Mouse (Mus musculus) erythroblast, embryonic 14.5 days (primary cell): Measurements from ENCODE around the gene Wdr18. TPM values are rescaled to one million over a fixed set of nuclear protein-coding genes. Genes with fewer than 3 reads are reported as not detected.

ENCODE experiments used
- H3K27me3 ChIP-seq: 2 replicates; pipeline ENCODE4 v1.6.1; 2012; ENCODE audit warnings: inconsistent platforms; ENCODE audit not compliant: control insufficient read depth
- H3K36me3 ChIP-seq: 2 replicates; pipeline ENCODE4 v1.6.1; 2012; ENCODE audit warnings: mild to moderate bottlenecking, inconsistent platforms; ENCODE audit not compliant: control insufficient read depth
- H3K4me1 ChIP-seq: 2 replicates; pipeline ENCODE4 v1.6.1; 2012; ENCODE audit warnings: inconsistent platforms; ENCODE audit not compliant: control insufficient read depth
- H3K4me3 ChIP-seq: replicated peaks from 2 replicates; pipeline ENCODE3; 2012; ENCODE audit warnings: moderate library complexity, mild to moderate bottlenecking, inconsistent platforms
- H3K9me3 ChIP-seq: 2 replicates; pipeline ENCODE4 v1.6.1; 2012; ENCODE audit warnings: low read length, inconsistent platforms, mixed read lengths; ENCODE audit not compliant: control insufficient read depth
- GATA1 ChIP-seq: IDR thresholded peaks from 2 replicates; pipeline ENCODE4 v1.6.1; 2012; ENCODE audit warnings: low read length, inconsistent platforms, mixed read lengths
- TAL1 ChIP-seq: IDR thresholded peaks from 3 replicates; pipeline ENCODE4 v1.6.1; 2012; ENCODE audit warnings: low read length, inconsistent platforms, mixed read lengths
- polyA plus RNA-seq: library from polyadenylated mRNA; stranded (reverse); fragments of >175 nt; gene quantifications from 2 replicates; pipeline ENCODE4 v1.2.3, GENCODE M21; 2012

Gene Wdr18
- polyA plus RNA-seq, 1 experiment = 4.4 TPM

GRCm38 (mm10) chr10:80014484-80015290, 54.7 kb downstream of the Wdr18 start:
- Histone ChIP-seq H3K36me3 (peaks cover 73% of the 10 kb centered on the region), H3K9me3 (peaks cover 22% of the 10 kb centered on the region), H3K4me1 (peaks cover 59% of the 10 kb centered on the region), H3K27me3 (peaks cover 24% of the 10 kb centered on the region), H3K4me3 (no peak overlapping the region)
- TF ChIP-seq TAL1 (no peak), GATA1 (no peak)

GRCm38 (mm10) chr10:80015583-80015982, 55.6 kb downstream of the Wdr18 start:
- Histone ChIP-seq H3K27me3 (peaks cover 25% of the 10 kb centered on the region), H3K36me3 (peaks cover 72% of the 10 kb centered on the region), H3K9me3 (peaks cover 14% of the 10 kb centered on the region), H3K4me1 (peaks cover 68% of the 10 kb centered on the region), H3K4me3 (no peak overlapping the region)
- TF ChIP-seq GATA1 = no peak
- TF ChIP-seq TAL1 = no peak

- Histone ChIP-seq H3K4me1 (peaks cover 74% of the 10 kb centered on the region), H3K36me3 (peaks cover 71% of the 10 kb centered on the region)
These were observed 56.6 kb downstream of the Wdr18 start, which contains the start of gene Arhgap45 for GRCm38 (mm10) chr10:80016511-80016910. Arhgap45 (plus strand) TSS chr10:80016653.

GRCm38 (mm10) chr10:80016931-80017330, 57.0 kb downstream of the Wdr18 start:
- H3K9me3 ChIP-seq = peaks cover under 1% of the 10 kb centered on the region; the same call in 1 of the 2 replicates
- no peak for TF ChIP-seq GATA1
- TF ChIP-seq TAL1 = no peak
- peaks cover 76% of the 10 kb centered on the region for H3K4me1 ChIP-seq
- H3K27me3 ChIP-seq = peaks cover 20% of the 10 kb centered on the region
- peaks cover 70% of the 10 kb centered on the region for H3K36me3 ChIP-seq
- peak overlapping the region; percentile 65 for H3K4me3 ChIP-seq

More at GRCm38 (mm10) chr10:80016511-80016910, 56.6 kb downstream of the Wdr18 start, which contains the start of gene Arhgap45:
- Histone ChIP-seq H3K27me3 (peaks cover 20% of the 10 kb centered on the region), H3K4me3 (peak within 1 kb of the TSS; percentile 65), H3K9me3 (peaks cover 4% of the 10 kb centered on the region)
- TF ChIP-seq GATA1 (no peak), TAL1 (no peak)

GRCm38 (mm10) chr10:80017361-80017760, 57.4 kb downstream of the Wdr18 start:
- no peaks in the 10 kb centered on the region for H3K9me3 ChIP-seq
- peak overlapping the region; percentile 65 for H3K4me3 ChIP-seq
- TF ChIP-seq GATA1 (no peak), TAL1 (no peak)
- H3K4me1 ChIP-seq = peaks cover 78% of the 10 kb centered on the region
- peaks cover 70% of the 10 kb centered on the region for H3K36me3 ChIP-seq
- H3K27me3 ChIP-seq = peaks cover 20% of the 10 kb centered on the region

GRCm38 (mm10) chr10:80017771-80018170, 57.8 kb downstream of the Wdr18 start:
- Histone ChIP-seq H3K36me3 (peaks cover 70% of the 10 kb centered on the region), H3K27me3 (peaks cover 20% of the 10 kb centered on the region), H3K9me3 (no peaks in the 10 kb centered on the region), H3K4me1 (peaks cover 78% of the 10 kb centered on the region), H3K4me3 (peak overlapping the region; percentile 65)
- TF ChIP-seq GATA1 (no peak), TAL1 (no peak)

GRCm38 (mm10) chr10:80018739-80019297, 58.9 kb downstream of the Wdr18 start:
- peak overlapping the region; percentile 47 for H3K4me3 ChIP-seq
- peaks cover 74% of the 10 kb centered on the region for H3K4me1 ChIP-seq
- no peaks in the 10 kb centered on the region for H3K9me3 ChIP-seq
- H3K27me3 ChIP-seq = peaks cover 15% of the 10 kb centered on the region
- peaks cover 62% of the 10 kb centered on the region for H3K36me3 ChIP-seq
- TF ChIP-seq TAL1 = no peak
- TF ChIP-seq GATA1 = no peak

- peaks cover 59% of the 10 kb centered on the region for H3K36me3 ChIP-seq
- H3K9me3 ChIP-seq = no peaks in the 10 kb centered on the region
- TF ChIP-seq TAL1 = no peak
- no peak for TF ChIP-seq GATA1
- peaks cover 70% of the 10 kb centered on the region for H3K4me1 ChIP-seq
- peak overlapping the region; percentile 38 for H3K4me3 ChIP-seq
- H3K27me3 ChIP-seq = peaks cover 7% of the 10 kb centered on the region; the same call in 1 of the 2 replicates
These were observed 59.6 kb downstream of the Wdr18 start for GRCm38 (mm10) chr10:80019471-80020131.

Other genes starting within 250 kb of the Wdr18 start
- 0.08 and 0.15 TPM in 2 replicates for gene Hcn2, start 243.5 kb upstream of the Wdr18 start, polyA plus RNA-seq
- 2.1 and 2.5 TPM in 2 replicates for gene Polrmt, start 213.6 kb upstream of the Wdr18 start, polyA plus RNA-seq
- gene Fgf22, start 205.1 kb upstream of the Wdr18 start, polyA plus RNA-seq = not detected in 2 replicates
- 35.3 and 45.1 TPM in 2 replicates for gene Rnf126, start 193.2 kb upstream of the Wdr18 start, polyA plus RNA-seq
- gene Fstl3, start 182.9 kb upstream of the Wdr18 start, polyA plus RNA-seq = 0.02 and 0.04 TPM in 2 replicates
- gene Prss57, start 169.2 kb upstream of the Wdr18 start, polyA plus RNA-seq = 0.02 TPM in 1 of 2 replicates, not detected in the other
- gene Palm, start 166.6 kb upstream of the Wdr18 start, polyA plus RNA-seq = 0.34 and 0.52 TPM in 2 replicates
- gene Misp, start 139.2 kb upstream of the Wdr18 start, polyA plus RNA-seq = not detected in 2 replicates
- gene Ptbp1, start 105.7 kb upstream of the Wdr18 start, polyA plus RNA-seq = 46.1 and 67.9 TPM in 2 replicates
- 3.5 TPM in 2 replicates for gene Prtn3, start 85.7 kb upstream of the Wdr18 start, polyA plus RNA-seq
- 0.06 and 0.11 TPM in 2 replicates for gene Plppr3, start 85.5 kb upstream of the Wdr18 start, polyA plus RNA-seq
- gene Elane, start 73.9 kb upstream of the Wdr18 start, polyA plus RNA-seq = 1.5 and 1.8 TPM in 2 replicates
- not detected in 2 replicates for gene Cfd, start 69.3 kb upstream of the Wdr18 start, polyA plus RNA-seq
- 4.1 and 4.9 TPM in 2 replicates for gene Med16, start 51.2 kb upstream of the Wdr18 start, polyA plus RNA-seq
- 0.21 TPM in 1 of 2 replicates, not detected in the other for gene Gm26602, start 49.3 kb upstream of the Wdr18 start, polyA plus RNA-seq
- 0.01 TPM in 1 of 2 replicates, not detected in the other for gene Kiss1r, start 43.2 kb upstream of the Wdr18 start, polyA plus RNA-seq
- 9.9 and 13.0 TPM in 2 replicates for gene R3hdm4, start 38.9 kb upstream of the Wdr18 start, polyA plus RNA-seq
- gene Arid3a, start 33.1 kb upstream of the Wdr18 start, polyA plus RNA-seq = 1.0 and 1.4 TPM in 2 replicates
- gene Grin3b, start 10.6 kb downstream of the Wdr18 start, polyA plus RNA-seq = 0.01 TPM in 1 of 2 replicates, not detected in the other
- gene Tmem259, start 24.2 kb downstream of the Wdr18 start, polyA plus RNA-seq = 47.6 and 49.5 TPM in 2 replicates
- gene Cnn2, start 28.4 kb downstream of the Wdr18 start, polyA plus RNA-seq = 0.59 and 0.74 TPM in 2 replicates
- gene Abca7, start 36.3 kb downstream of the Wdr18 start, polyA plus RNA-seq = 7.6 and 7.9 TPM in 2 replicates
- gene Arhgap45, start 56.5 kb downstream of the Wdr18 start, polyA plus RNA-seq = 1.5 and 1.7 TPM in 2 replicates
- 11.9 and 17.1 TPM in 2 replicates for gene Polr2e, start 79.6 kb downstream of the Wdr18 start, polyA plus RNA-seq
- gene Gpx4, start 87.0 kb downstream of the Wdr18 start, polyA plus RNA-seq = 551 and 700 TPM in 2 replicates
- 3.4 and 3.9 TPM in 2 replicates for gene Sbno2, start 145.4 kb downstream of the Wdr18 start, polyA plus RNA-seq
- gene Stk11, start 155.7 kb downstream of the Wdr18 start, polyA plus RNA-seq = 69.2 and 71.6 TPM in 2 replicates
- 139 and 144 TPM in 2 replicates for gene Atp5d, start 178.5 kb downstream of the Wdr18 start, polyA plus RNA-seq
- 0.15 and 0.52 TPM in 2 replicates for gene Cbarp, start 180.7 kb downstream of the Wdr18 start, polyA plus RNA-seq
- gene Midn, start 188.1 kb downstream of the Wdr18 start, polyA plus RNA-seq = 7.0 and 9.3 TPM in 2 replicates
- 3.9 and 4.3 TPM in 2 replicates for gene Cirbp, start 205.8 kb downstream of the Wdr18 start, polyA plus RNA-seq
- gene 1600002K03Rik, start 212.8 kb downstream of the Wdr18 start, polyA plus RNA-seq = 0.60 and 0.99 TPM in 2 replicates
- gene Efna2, start 219.3 kb downstream of the Wdr18 start, polyA plus RNA-seq = 0.10 and 0.16 TPM in 2 replicates